Mouse (Mus musculus) monocyte, adult 59 days (primary cell): ENCODE data around the gene Smok3c. TPM values are rescaled to one million over a fixed set of nuclear protein-coding genes. Genes with fewer than 3 reads are reported as not detected.

Experiments used
- total RNA-seq, 2 experiments: library from RNA; stranded (reverse); gene quantifications; one replicate each; pipeline ENCODE4 v1.2.4; 2023

Smok3c gene
- total RNA-seq = not detected

DNA sequence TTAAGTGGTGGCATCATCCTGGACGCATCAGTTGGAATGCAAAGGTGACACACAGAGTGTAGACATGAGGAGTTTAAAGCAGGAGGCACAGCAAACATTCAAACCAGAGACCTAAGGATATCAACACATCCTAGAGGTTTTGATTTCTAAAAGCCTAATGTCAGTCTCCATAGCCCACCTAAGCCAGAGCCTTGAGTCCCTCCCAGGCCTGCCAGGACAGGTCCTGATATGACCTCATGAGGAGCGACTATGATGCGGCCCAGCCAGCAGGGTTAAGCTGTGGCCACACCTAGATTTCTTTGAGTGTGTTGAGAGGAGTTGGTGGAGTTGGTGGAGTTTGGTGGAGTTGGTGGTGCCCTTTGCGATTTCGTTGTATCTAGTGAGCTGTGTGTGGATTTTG is at the start of gene Smok3c:
Smok3c (plus strand) TSS at position 301 of the 400 bp plus-strand sequence.

DNA sequence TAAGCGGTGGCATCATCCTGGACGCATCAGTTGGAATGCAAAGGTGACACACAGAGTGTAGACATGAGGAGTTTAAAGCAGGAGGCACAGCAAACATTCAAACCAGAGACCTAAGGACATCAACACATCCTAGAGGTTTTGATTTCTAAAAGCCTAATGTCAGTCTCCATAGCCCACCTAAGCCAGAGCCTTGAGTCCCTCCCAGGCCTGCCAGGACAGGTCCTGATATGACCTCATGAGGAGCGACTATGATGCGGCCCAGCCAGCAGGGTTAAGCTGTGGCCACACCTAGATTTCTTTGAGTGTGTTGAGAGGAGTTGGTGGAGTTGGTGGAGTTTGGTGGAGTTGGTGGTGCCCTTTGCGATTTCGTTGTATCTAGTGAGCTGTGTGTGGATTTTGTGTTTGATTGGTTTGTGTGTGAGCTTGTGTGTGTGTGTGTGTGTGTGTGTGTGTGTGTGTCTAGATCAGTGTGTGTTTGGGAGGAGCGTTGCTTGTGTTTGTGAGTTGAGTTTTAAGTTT is 32.0 kb upstream of the Smok3c start, which contains the start of the genes Smok3a and Smok3b:
Smok3a (plus strand) TSS at position 301 of the 519 bp plus-strand sequence.
Smok3b (plus strand) TSS at position 469 of the 519 bp plus-strand sequence.

GRCm38 (mm10) chr5:138084996-138085395 is 32.0 kb downstream of the Smok3c start, which contains the start of gene Zkscan1:
Zkscan1 (plus strand) TSS chr5:138085084.

Other genes starting within 250 kb of the Smok3c start
- 100 to 1,000 TPM; 435 to 464 TPM for gene Pilra, start 216.9 kb upstream of the Smok3c start, total RNA-seq
- gene Pilrb1, start 195.1 kb upstream of the Smok3c start, total RNA-seq = 100 to 1,000 TPM; 320 to 398 TPM
- gene Pilrb2, start 181.4 kb upstream of the Smok3c start, total RNA-seq = 100 to 1,000 TPM; 304 to 357 TPM
- gene Cyp3a13, start 131.6 kb upstream of the Smok3c start, total RNA-seq = not detected
- gene Gjc3, start 90.1 kb upstream of the Smok3c start, total RNA-seq = not detected
- not detected for gene Azgp1, start 71.7 kb upstream of the Smok3c start, total RNA-seq
- not detected for gene Smok3a, start 31.9 kb upstream of the Smok3c start, total RNA-seq
- gene Smok3b, start 31.8 kb upstream of the Smok3c start, total RNA-seq = not detected
- gene Zkscan1, start 31.9 kb downstream of the Smok3c start, total RNA-seq = 10 to 100 TPM; 11.2 to 12.3 TPM
- gene Zscan21, start 63.7 kb downstream of the Smok3c start, total RNA-seq = 1 to 10 TPM; 7.0 to 7.9 TPM
- 1 to 10 TPM; 2.5 to 3.6 TPM for gene Zfp113, start 102.5 kb downstream of the Smok3c start, total RNA-seq
- gene Cops6, start 107.9 kb downstream of the Smok3c start, total RNA-seq = 10 to 100 TPM; 45.2 to 52.4 TPM
- 10 to 100 TPM; 44.6 to 51.6 TPM for gene Ap4m1, start 118.8 kb downstream of the Smok3c start, total RNA-seq
- 10 to 100 TPM; 22.7 to 24.9 TPM for gene Mcm7, start 119.2 kb downstream of the Smok3c start, total RNA-seq
- 10 to 100 TPM; 22.3 to 23.2 TPM for gene Taf6, start 134.3 kb downstream of the Smok3c start, total RNA-seq
- gene Cnpy4, start 134.3 kb downstream of the Smok3c start, total RNA-seq = 10 to 100 TPM; 12.7 to 16.3 TPM
- 1 to 10 TPM; 3.1 to 4.2 TPM for gene Mblac1, start 141.1 kb downstream of the Smok3c start, total RNA-seq
- 1 to 10 TPM; 6.4 to 8.4 TPM for gene Nxpe5, start 172.7 kb downstream of the Smok3c start, total RNA-seq
- gene Lamtor4, start 202.3 kb downstream of the Smok3c start, total RNA-seq = 10 to 100 TPM; 77.4 to 83.2 TPM
- 10 to 100 TPM; 54.7 to 72.0 TPM for gene BC037034, start 210.8 kb downstream of the Smok3c start, total RNA-seq
- gene Gal3st4, start 219.6 kb downstream of the Smok3c start, total RNA-seq = under 1 TPM in 1 of 2 experiments, not detected in 1; 0.30 TPM
- not detected for gene Gm43720, start 226.8 kb downstream of the Smok3c start, total RNA-seq
- gene Gpc2, start 226.8 kb downstream of the Smok3c start, total RNA-seq = 1 to 10 TPM; 2.0 to 2.5 TPM
- gene Stag3, start 227.0 kb downstream of the Smok3c start, total RNA-seq = 1 to 10 TPM in 1 of 2 experiments, under 1 TPM in 1; 0.67 to 1.6 TPM